Mouse (Mus musculus) MEL (cell line): Measurements from ENCODE around the gene Otogl. TPM values are rescaled to one million over a fixed set of nuclear protein-coding genes. Genes with fewer than 3 reads are reported as not detected.

Source experiments
- DNase-seq: peaks from one replicate; pipeline ENCODE4 v3.0.0; 2011; ENCODE audit warnings: low read depth, low spot score
- H3K27ac ChIP-seq: 2 replicates; pipeline ENCODE4 v1.5.1; 2012; ENCODE audit warnings: low read depth, mild to moderate bottlenecking, control low read depth, low read length, moderate library complexity; ENCODE audit not compliant: control insufficient read depth
- H3K27me3 ChIP-seq, 2 experiments: fragments of 150-350 bp in 1 of 2; sonication (generic) in 1 of 2; 2 replicates each; pipeline ENCODE4 v1.6.1; 2012; ENCODE audit warnings: low read length in 2 of 2, mild to moderate bottlenecking in 2 of 2, improper control_type of control experiment in 1 of 2, moderate library complexity in 1 of 2; ENCODE audit not compliant: insufficient read depth in 2 of 2, control insufficient read depth in 1 of 2
- H3K36me3 ChIP-seq, 2 experiments: 2 replicates each; pipeline ENCODE4 v1.6.1; 2012 to 2014; ENCODE audit warnings: low read length in 2 of 2, improper control_type of control experiment in 1 of 2, inconsistent platforms in 1 of 2, mild to moderate bottlenecking in 1 of 2; ENCODE audit not compliant: insufficient read depth in 2 of 2, control insufficient read depth in 1 of 2
- H3K4me1 ChIP-seq, 2 experiments: fragments of 150-350 bp in 1 of 2; sonication (generic) in 1 of 2; 2 replicates each; pipeline ENCODE4 v1.6.1; 2012; ENCODE audit warnings: low read length in 2 of 2, improper control_type of control experiment in 1 of 2, mild to moderate bottlenecking in 1 of 2; ENCODE audit not compliant: insufficient read depth in 2 of 2, control insufficient read depth in 1 of 2
- H3K4me3 ChIP-seq, 2 experiments: fragments of 150-350 bp in 1 of 2; sonication (generic) in 1 of 2; 2 replicates each; pipeline ENCODE4 v1.5.1; 2012; ENCODE audit warnings: low read depth in 2 of 2, low read length in 2 of 2, mild to moderate bottlenecking in 2 of 2, moderate library complexity in 2 of 2, control low read depth in 1 of 2, improper control_type of control experiment in 1 of 2; ENCODE audit not compliant: control insufficient read depth in 1 of 2, insufficient read depth in 1 of 2
- H3K79me2 ChIP-seq: 2 replicates; pipeline ENCODE4 v1.6.1; 2012; ENCODE audit warnings: mild to moderate bottlenecking, low read length, moderate library complexity; ENCODE audit not compliant: control insufficient read depth, poor library complexity, insufficient read depth
- H3K9ac ChIP-seq: 2 replicates; pipeline ENCODE4 v1.6.1; 2012; ENCODE audit warnings: low read depth, mild to moderate bottlenecking, control low read depth, low read length, moderate library complexity; ENCODE audit not compliant: control insufficient read depth, poor library complexity, severe bottlenecking
- H3K9me3 ChIP-seq: fragments of 150-350 bp; sonication (generic); replicated peaks from 2 replicates; pipeline ENCODE4 v1.6.1; 2012; ENCODE audit warnings: mild to moderate bottlenecking, low read length, improper control_type of control experiment, moderate library complexity; ENCODE audit not compliant: insufficient read depth
- BHLHE40 ChIP-seq: IDR thresholded peaks from 2 replicates; pipeline ENCODE4 v1.6.1; 2012; ENCODE audit warnings: low read depth, mild to moderate bottlenecking, inconsistent platforms, low read length, improper control_type of control experiment, borderline replicate concordance
- CHD2 ChIP-seq: IDR thresholded peaks from 2 replicates; pipeline ENCODE4 v1.6.1; 2011; ENCODE audit warnings: low read length, improper control_type of control experiment
- E2F4 ChIP-seq: IDR thresholded peaks from 2 replicates; pipeline ENCODE4 v1.6.1; 2011; ENCODE audit warnings: low read depth, low read length, improper control_type of control experiment, borderline replicate concordance
- ELF1 ChIP-seq: IDR thresholded peaks from 2 replicates; pipeline ENCODE4 v1.6.1; 2014; ENCODE audit warnings: low read depth, mild to moderate bottlenecking, inconsistent platforms, low read length, improper control_type of control experiment, moderate library complexity
- ETS1 ChIP-seq: IDR thresholded peaks from 2 replicates; pipeline ENCODE4 v1.6.1; 2012; ENCODE audit warnings: low read depth, mild to moderate bottlenecking, inconsistent platforms, low read length, improper control_type of control experiment, moderate library complexity
- JUND ChIP-seq: IDR thresholded peaks from 2 replicates; pipeline ENCODE4 v1.6.1; 2011; ENCODE audit warnings: low read depth, mild to moderate bottlenecking, improper control_type of control experiment, low read length
- MAFK ChIP-seq: IDR thresholded peaks from 2 replicates; pipeline ENCODE4 v1.6.1; 2011; ENCODE audit warnings: low read depth, mild to moderate bottlenecking, low read length, improper control_type of control experiment, borderline replicate concordance
- MAX ChIP-seq: IDR thresholded peaks from 2 replicates; pipeline ENCODE4 v1.6.1; 2011; ENCODE audit warnings: low read length, improper control_type of control experiment
- MAZ ChIP-seq: IDR thresholded peaks from 2 replicates; pipeline ENCODE4 v1.6.1; 2012; ENCODE audit warnings: low read depth, mild to moderate bottlenecking, inconsistent platforms, low read length, improper control_type of control experiment
- MYC ChIP-seq: IDR thresholded peaks from 2 replicates; pipeline ENCODE4 v1.6.1; 2011; ENCODE audit warnings: low read depth, mild to moderate bottlenecking, low read length, improper control_type of control experiment, moderate library complexity
- POLR2AphosphoS5 ChIP-seq: IDR thresholded peaks from 2 replicates; pipeline ENCODE4 v1.6.1; 2012; ENCODE audit warnings: low read depth, borderline replicate concordance, mild to moderate bottlenecking, inconsistent platforms, low read length, moderate library complexity, mixed read lengths
- RAD21 ChIP-seq: IDR thresholded peaks from 2 replicates; pipeline ENCODE4 v1.6.1; 2011; ENCODE audit warnings: mild to moderate bottlenecking, low read depth, low read length, improper control_type of control experiment
- TAL1 ChIP-seq: IDR thresholded peaks from 2 replicates; pipeline ENCODE4 v1.6.1; 2012; ENCODE audit warnings: mild to moderate bottlenecking, inconsistent platforms, low read length, moderate library complexity, mixed read lengths
- TBP ChIP-seq: IDR thresholded peaks from 2 replicates; pipeline ENCODE4 v1.8.0; 2011; ENCODE audit warnings: low read depth, low read length, improper control_type of control experiment
- TCF12 ChIP-seq: IDR thresholded peaks from 2 replicates; pipeline ENCODE4 v1.6.1; 2014; ENCODE audit warnings: low read depth, mild to moderate bottlenecking, inconsistent platforms, low read length, improper control_type of control experiment, moderate library complexity
- UBTF ChIP-seq: IDR thresholded peaks from 2 replicates; pipeline ENCODE4 v1.6.1; 2012; ENCODE audit warnings: low read depth, mild to moderate bottlenecking, inconsistent platforms, low read length, improper control_type of control experiment, moderate library complexity, borderline replicate concordance; ENCODE audit not compliant: insufficient read depth
- USF1 ChIP-seq: IDR thresholded peaks from 2 replicates; pipeline ENCODE4 v1.6.1; 2014; ENCODE audit warnings: low read depth, mild to moderate bottlenecking, inconsistent platforms, low read length, improper control_type of control experiment, moderate library complexity
- ZC3H11A ChIP-seq: IDR thresholded peaks from 2 replicates; pipeline ENCODE4 v1.6.1; 2012; ENCODE audit warnings: low read depth, mild to moderate bottlenecking, inconsistent platforms, low read length, improper control_type of control experiment
- ZKSCAN1 ChIP-seq: IDR thresholded peaks from 2 replicates; pipeline ENCODE4 v1.6.1; 2012; ENCODE audit warnings: low read depth, mild to moderate bottlenecking, inconsistent platforms, low read length, improper control_type of control experiment, moderate library complexity
- ZNF384 ChIP-seq: IDR thresholded peaks from 2 replicates; pipeline ENCODE4 v1.6.1; 2012; ENCODE audit warnings: low read depth, mild to moderate bottlenecking, inconsistent platforms, low read length, improper control_type of control experiment
- polyA plus RNA-seq, 2 experiments: library from polyadenylated mRNA; stranded (reverse) in 1 of 2; unstranded in 1 of 2; fragments of >175 nt in 1 of 2; fragments of >200 nt in 1 of 2; gene quantifications; 2 replicates each; pipeline versions ENCODE4 v1.2.1 to v1.2.4; 2012; ENCODE audit warnings: low replicate concordance in 2 of 2, low read depth in 1 of 2; ENCODE audit not compliant: insufficient read length in 2 of 2, insufficient read depth in 1 of 2, missing spikeins in 1 of 2
- total RNA-seq: library from RNA; depleted of rRNA; stranded (reverse); fragments of 300-350 nt; gene quantifications from 2 replicates; pipeline ENCODE4 v1.2.3, GENCODE M21; 2012

Gene Otogl
- total and polyA plus RNA-seq, 3 experiments = not detected

DNA sequence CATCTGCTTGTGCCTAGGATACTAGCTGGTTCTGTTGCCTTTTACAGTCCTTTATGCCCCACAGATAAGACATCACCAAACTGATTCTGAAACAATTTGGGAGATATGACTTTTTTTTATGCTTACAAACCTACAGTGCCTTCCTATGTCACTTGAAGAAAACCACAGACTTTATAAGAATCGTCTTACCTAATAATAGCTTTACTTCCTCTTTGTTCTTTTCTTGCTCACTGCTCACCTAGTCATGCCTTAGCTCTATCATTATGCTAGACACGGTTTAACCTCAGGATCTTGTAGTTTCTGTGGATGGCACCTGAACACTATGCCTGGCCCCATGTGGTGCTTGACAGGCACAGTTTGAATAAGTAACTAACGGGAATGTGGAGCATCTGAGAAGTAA lies 119.4 kb downstream of the Otogl start:
- Histone ChIP-seq H3K4me3 (no peak overlapping the region), H3K36me3 (no peaks in the 10 kb centered on the region), H3K4me1 (no peaks in the 10 kb centered on the region), H3K27me3 (no peaks in the 10 kb centered on the region), H3K79me2 (no peaks in the 10 kb centered on the region), H3K9ac (no peak overlapping the region), H3K27ac (no peak overlapping the region), H3K9me3 (no peaks in the 10 kb centered on the region)
- DNase-seq = no peak
- TF ChIP-seq MYC (no peak), TAL1 (no peak), TBP (no peak), CHD2 (no peak), MAX (no peak), ETS1 (no peak), E2F4 (no peak)

DNA sequence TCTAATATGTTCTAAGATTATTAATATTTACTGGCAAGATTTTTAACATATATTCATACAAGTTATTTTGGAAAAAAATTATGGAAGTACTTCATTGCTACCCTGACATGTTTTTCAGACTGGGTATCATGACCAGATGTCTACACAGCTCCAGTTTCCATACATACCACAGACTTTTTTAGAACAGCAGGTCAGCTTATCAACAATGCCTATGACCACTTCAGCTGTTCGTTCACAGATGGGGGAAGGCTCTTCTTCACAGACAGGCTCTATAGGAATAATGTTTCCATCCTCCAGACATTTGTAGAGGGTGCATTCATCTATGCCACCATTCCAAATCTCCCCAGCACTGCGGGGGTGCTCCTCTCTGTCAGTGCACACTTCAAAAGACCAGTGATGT lies 132.4 kb downstream of the Otogl start:
- H3K79me2 ChIP-seq = no peaks in the 10 kb centered on the region
- TF ChIP-seq USF1 (no peak), MAFK (no peak), MAZ (no peak), ETS1 (no peak), JUND (no peak), ZKSCAN1 (no peak), RAD21 (no peak)
- H3K4me1 ChIP-seq = no peaks in the 10 kb centered on the region
- H3K27ac ChIP-seq = no peak overlapping the region
- H3K27me3 ChIP-seq = no peaks in the 10 kb centered on the region; a peak in 1 of 4 replicates
- H3K9ac ChIP-seq = no peak overlapping the region
- H3K9me3 ChIP-seq = no peaks in the 10 kb centered on the region
- H3K36me3 ChIP-seq = no peaks in the 10 kb centered on the region
- no peak overlapping the region for H3K4me3 ChIP-seq
- DNase-seq = no peak

DNA sequence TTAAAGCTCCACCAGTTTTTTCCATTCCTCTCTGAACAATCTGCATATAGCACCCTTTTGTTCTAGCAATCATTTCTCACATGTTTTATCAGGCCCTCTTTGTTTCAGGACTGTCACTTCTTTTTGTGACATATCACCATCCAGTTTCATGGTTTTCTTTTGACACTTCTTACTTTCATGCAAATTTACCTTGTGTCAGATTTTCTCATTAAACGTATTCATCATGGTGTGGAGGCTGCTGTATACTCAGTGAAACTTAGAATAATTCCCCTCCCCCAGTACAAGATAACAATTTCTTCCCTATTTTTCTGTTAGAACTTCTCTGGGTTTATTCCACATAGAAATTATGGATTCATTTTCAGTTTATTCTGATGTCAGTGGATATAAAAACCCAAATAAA lies 152.3 kb downstream of the Otogl start:
- Histone ChIP-seq H3K36me3 (no peaks in the 10 kb centered on the region), H3K9ac (no peak overlapping the region), H3K27me3 (no peaks in the 10 kb centered on the region), H3K27ac (no peak overlapping the region), H3K4me3 (no peak overlapping the region), H3K79me2 (no peaks in the 10 kb centered on the region), H3K9me3 (no peaks in the 10 kb centered on the region), H3K4me1 (no peaks in the 10 kb centered on the region)
- DNase-seq = no peak
- no peak for TF ChIP-seq POLR2AphosphoS5
- TF ChIP-seq TCF12 = no peak
- no peak for TF ChIP-seq TBP
- no peak for TF ChIP-seq UBTF
- no peak for TF ChIP-seq BHLHE40
- no peak for TF ChIP-seq TAL1
- TF ChIP-seq ZNF384 = no peak
- TF ChIP-seq ZC3H11A = no peak
- TF ChIP-seq MYC = no peak
- no peak for TF ChIP-seq ELF1
- no peak for TF ChIP-seq MAX
